Mouse (Mus musculus) cerebellum, adult 2 months (tissue): ENCODE results near the gene Med28. TPM values are rescaled to one million over a fixed set of nuclear protein-coding genes. Genes with fewer than 3 reads are reported as not detected.

Experiments used
- DNase-seq, 2 experiments: peaks; one replicate each; pipeline ENCODE4 v3.0.0; 2021
- H3K27ac ChIP-seq: fragments of 200-500 bp; 2 replicates; pipeline ENCODE4 v1.5.1; 2012; ENCODE audit warnings: low read length, control low read depth, inconsistent platforms; ENCODE audit not compliant: insufficient read depth
- H3K27me3 ChIP-seq: fragments of 200-500 bp; 2 replicates; pipeline ENCODE4 v1.6.1; 2012; ENCODE audit warnings: inconsistent platforms, mild to moderate bottlenecking, low read length, moderate library complexity; ENCODE audit not compliant: control insufficient read depth, insufficient read depth
- H3K4me1 ChIP-seq: fragments of 200-500 bp; 2 replicates; pipeline ENCODE4 v1.6.1; 2011; ENCODE audit warnings: low read length; ENCODE audit not compliant: control insufficient read depth, insufficient read depth
- H3K4me3 ChIP-seq: fragments of 200-500 bp; replicated peaks from 2 replicates; pipeline ENCODE3; 2011; ENCODE audit warnings: mild to moderate bottlenecking, low read depth, low read length, control low read depth; ENCODE audit not compliant: insufficient read depth
- CTCF ChIP-seq: fragments of 200-500 bp; IDR thresholded peaks from 2 replicates; pipeline ENCODE4 v1.5.1; 2011; ENCODE audit warnings: low read depth, mild to moderate bottlenecking, control low read depth, low read length, moderate library complexity, borderline replicate concordance; ENCODE audit not compliant: insufficient read depth
- POLR2A ChIP-seq: fragments of 200-500 bp; IDR thresholded peaks from 2 replicates; pipeline ENCODE4 v1.6.1; 2011; ENCODE audit warnings: low read length, control low read depth, borderline replicate concordance; ENCODE audit not compliant: insufficient read depth
- WGBS: fragments of 180-500 bp; shearing (Covaris S2); methylation state at CpG from one replicate; pipeline ENCODE4 v1.1.7; 2018; 5-methylcytosine and 5-hydroxymethylcytosine counted together
- polyA plus RNA-seq: library from polyadenylated mRNA; depleted of rRNA; stranded (reverse); fragments of >200 nt; gene quantifications from 2 replicates; pipeline ENCODE4 v1.2.3, GENCODE M21; 2012; rRNA removed

Gene Med28
- 131 and 134 TPM in 2 replicates for polyA plus RNA-seq

DNA sequence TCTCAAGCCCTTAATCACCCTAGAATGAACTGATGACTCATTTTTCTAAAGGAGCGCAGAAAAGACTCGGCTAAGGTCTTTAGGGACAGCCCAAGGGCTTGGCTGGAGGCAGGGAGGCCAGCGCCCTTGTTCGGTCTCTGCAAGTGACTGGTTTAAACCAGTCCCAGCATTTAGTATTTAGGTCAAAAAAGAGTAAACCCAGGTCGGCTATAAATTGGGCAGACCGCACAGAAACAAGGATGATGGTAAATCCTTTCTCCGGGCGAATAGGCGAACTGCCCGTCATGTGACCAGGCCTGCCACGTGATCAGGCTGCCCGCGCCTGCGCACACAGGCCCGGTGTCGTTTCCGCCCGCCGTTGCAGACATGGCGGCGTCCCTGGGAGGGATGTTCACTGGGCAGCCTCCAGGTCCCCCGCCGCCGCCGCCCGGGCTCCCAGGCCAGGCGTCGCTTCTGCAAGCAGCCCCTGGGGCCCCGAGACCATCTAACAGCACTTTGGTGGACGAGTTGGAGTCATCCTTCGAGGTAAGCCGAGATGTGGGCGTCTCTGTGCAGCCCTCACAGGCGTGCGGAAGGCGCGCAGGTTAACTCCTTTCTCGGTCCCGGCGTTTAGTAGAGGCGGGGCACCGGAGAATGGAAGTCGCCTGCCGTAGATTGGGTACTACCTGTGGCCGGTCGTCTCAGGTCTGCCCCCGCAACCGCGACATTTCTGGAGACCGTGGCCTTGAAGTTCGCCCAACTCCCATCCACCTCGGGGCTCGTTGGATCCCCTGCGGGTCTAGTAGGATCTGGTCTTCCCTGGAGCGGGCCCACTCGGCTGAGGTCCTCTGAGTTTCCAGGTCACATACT, at the start of gene Med28:
Med28 (plus strand) TSS at position 270 of the 849 bp plus-strand sequence.
- peaks cover 7% of the 10 kb centered on the region; the same call in 1 of the 2 replicates for H3K4me1 ChIP-seq
- TF ChIP-seq POLR2A (peak; percentile 86), CTCF (no peak)
- H3K4me3 ChIP-seq, result peak within 1 kb of the TSS; percentile 86
- no peaks in the 10 kb centered on the region for H3K27me3 ChIP-seq
- under 1% methylated on average over 56 of the region's 56 CpGs for WGBS
- peak within 1 kb of the TSS; percentile 77 for H3K27ac ChIP-seq
- DNase-seq, result peak; percentile 94 to 95

DNA sequence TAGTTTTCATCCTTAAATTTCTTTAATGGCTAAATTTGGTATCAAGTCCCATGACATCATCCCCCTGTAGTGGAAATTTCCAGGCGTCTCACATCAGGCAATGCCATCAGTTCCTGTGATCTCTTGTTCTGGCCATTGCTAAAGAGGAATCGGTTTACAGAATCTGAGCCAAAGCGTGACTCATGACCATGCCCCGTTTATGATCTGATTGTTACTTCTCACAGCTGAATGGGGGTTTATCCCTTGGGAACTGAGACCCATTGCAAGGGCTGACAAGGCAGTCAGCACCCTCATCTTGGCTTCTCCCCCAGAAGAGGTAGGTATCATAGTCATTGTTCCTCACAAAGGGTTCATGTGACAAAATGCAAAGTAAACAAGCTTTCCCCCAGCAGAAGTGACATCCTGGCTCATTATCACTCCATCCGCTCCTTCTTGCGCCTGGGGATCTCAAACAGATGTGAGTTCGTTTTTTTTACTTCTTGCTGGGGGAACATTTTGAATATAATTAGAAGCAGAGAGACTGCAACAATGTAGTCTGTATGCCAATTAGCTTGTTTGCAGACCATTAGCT, 47.1 kb upstream of the Med28 start:
- WGBS, result 6% methylated on average over 7 of the region's 7 CpGs

DNA sequence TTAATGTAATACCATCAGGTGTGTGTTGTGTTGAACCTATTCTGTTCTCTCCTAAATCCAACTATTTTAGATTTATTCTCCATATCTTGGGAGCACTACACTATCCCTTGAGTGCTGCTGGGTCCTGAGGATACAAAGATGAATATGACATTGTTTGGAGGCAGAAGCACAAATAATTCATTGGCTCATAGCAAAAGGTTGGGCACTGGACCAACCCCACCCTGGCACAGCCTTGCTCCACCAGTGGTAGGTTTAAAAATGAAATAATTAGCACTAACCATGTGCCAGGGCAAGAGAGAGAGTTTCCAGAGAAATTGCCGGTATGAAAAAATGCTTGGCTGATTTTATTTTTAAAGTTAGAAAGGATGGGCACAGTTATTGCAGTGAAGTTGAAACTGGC, 46.5 kb upstream of the Med28 start:
- no peak overlapping the region for H3K27ac ChIP-seq
- no peaks in the 10 kb centered on the region for H3K27me3 ChIP-seq
- DNase-seq, result no peak
- WGBS, result 4% methylated on average over 1 of the region's 1 CpGs
- H3K4me3 ChIP-seq, result no peak overlapping the region
- no peaks in the 10 kb centered on the region for H3K4me1 ChIP-seq
- TF ChIP-seq CTCF (no peak), POLR2A (no peak)

More for the DNA sequence above, 47.1 kb upstream of the Med28 start:
- Histone ChIP-seq H3K4me3 (no peak overlapping the region), H3K4me1 (no peaks in the 10 kb centered on the region), H3K27ac (no peak overlapping the region), H3K27me3 (no peaks in the 10 kb centered on the region)
- no peak for DNase-seq
- TF ChIP-seq POLR2A, result no peak
- TF ChIP-seq CTCF, result no peak

- no peak overlapping the region for H3K27ac ChIP-seq
- H3K27me3 ChIP-seq, result no peaks in the 10 kb centered on the region
- H3K4me3 ChIP-seq, result no peak overlapping the region
- no peak for TF ChIP-seq POLR2A
- TF ChIP-seq CTCF, result peak; percentile 59; the same call in 1 of the 2 replicates
- WGBS, result 25% methylated on average over 6 of the region's 6 CpGs
- DNase-seq, result peak in 1 of 2 experiments; percentile 49
- no peaks in the 10 kb centered on the region for H3K4me1 ChIP-seq
Observed at GRCm38 (mm10) chr5:45474215-45474614, 45.8 kb upstream of the Med28 start.

GRCm38 (mm10) chr5:45474758-45475157, 45.3 kb upstream of the Med28 start:
- Histone ChIP-seq H3K4me1 (no peaks in the 10 kb centered on the region), H3K27me3 (no peaks in the 10 kb centered on the region), H3K4me3 (no peak overlapping the region), H3K27ac (no peak overlapping the region)
- TF ChIP-seq CTCF (no peak), POLR2A (no peak)
- 82% methylated on average over 3 of the region's 4 CpGs for WGBS
- DNase-seq, result no peak

GRCm38 (mm10) chr5:45475771-45476170, 44.3 kb upstream of the Med28 start:
- WGBS, result 28% methylated on average over 5 of the region's 5 CpGs
- no peaks in the 10 kb centered on the region for H3K4me1 ChIP-seq
- TF ChIP-seq CTCF (no peak), POLR2A (no peak)
- no peak overlapping the region for H3K27ac ChIP-seq
- no peak for DNase-seq
- no peaks in the 10 kb centered on the region for H3K27me3 ChIP-seq
- H3K4me3 ChIP-seq, result no peak overlapping the region

GRCm38 (mm10) chr5:45476288-45476687, 43.7 kb upstream of the Med28 start:
- Histone ChIP-seq H3K27me3 (no peaks in the 10 kb centered on the region), H3K4me1 (no peaks in the 10 kb centered on the region), H3K27ac (no peak overlapping the region), H3K4me3 (no peak overlapping the region)
- no peak for DNase-seq
- 2% methylated on average over 6 of the region's 6 CpGs for WGBS
- TF ChIP-seq POLR2A (no peak), CTCF (no peak)

DNA sequence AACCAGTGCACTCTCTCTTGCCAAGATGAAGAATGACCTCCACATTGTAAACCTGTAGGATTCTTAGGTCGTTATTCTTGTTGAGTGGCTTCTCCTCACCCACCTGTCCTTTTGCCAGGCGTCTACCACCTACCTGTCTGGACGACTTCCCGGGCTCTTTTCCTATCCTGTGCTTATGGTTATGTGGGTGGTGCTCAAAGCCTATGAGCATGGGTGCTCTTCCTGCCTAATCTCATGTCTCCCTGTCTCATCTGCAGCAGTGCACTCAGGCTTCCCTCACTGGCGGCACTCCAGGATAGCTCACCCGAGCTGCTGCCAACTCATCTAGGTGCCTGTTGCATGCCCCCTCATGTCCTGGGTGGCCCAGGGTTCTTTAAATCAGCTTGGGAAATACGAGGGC, 42.4 kb upstream of the Med28 start:
- H3K27ac ChIP-seq, result no peak overlapping the region
- 44% methylated on average over 7 of the region's 7 CpGs for WGBS

More for the DNA sequence above, 42.4 kb upstream of the Med28 start:
- Histone ChIP-seq H3K27me3 (no peaks in the 10 kb centered on the region), H3K4me1 (no peaks in the 10 kb centered on the region), H3K4me3 (no peak overlapping the region)
- TF ChIP-seq CTCF, result no peak
- TF ChIP-seq POLR2A, result no peak
- DNase-seq, result no peak
